Mouse (Mus musculus): Measurements from ENCODE around the gene E030030I06Rik.
"Not testable (repeated sequence)": the region's sequence is repeated elsewhere in the genome, so short reads cannot be mapped to it uniquely, and the experiment has no call there.

E030030I06Rik gene

GRCm38 (mm10) chr10:22151863-22152640 lies 3.0 kb upstream of the E030030I06Rik start:
- not testable (repeated sequence) for DNase-seq (ENCODE audit: low spot score in 2 of 2)

- peak in 1 of 2 experiments; percentile 8 for DNase-seq (ENCODE audit: low spot score in 2 of 2)
Observed at GRCm38 (mm10) chr10:22151056-22151862, 2.2 kb upstream of the E030030I06Rik start.

GRCm38 (mm10) chr10:22150593-22150992 lies 1.5 kb upstream of the E030030I06Rik start:
- DNase-seq (ENCODE audit: low spot score in 2 of 2), result no peak

GRCm38 (mm10) chr10:22149691-22150465 lies 808 bp upstream of the E030030I06Rik start:
- DNase-seq (ENCODE audit: low spot score in 2 of 2), result no peak

GRCm38 (mm10) chr10:22148441-22149072 lies 513 bp downstream of the E030030I06Rik start:
- DNase-seq (ENCODE audit: low spot score in 2 of 2), result peak; percentile 79 to 83

GRCm38 (mm10) chr10:22142926-22143325 lies 6.1 kb downstream of the E030030I06Rik start:
- DNase-seq (ENCODE audit: low spot score in 2 of 2), result no peak

GRCm38 (mm10) chr10:22142194-22142593 lies 6.9 kb downstream of the E030030I06Rik start:
- peak; percentile 41 to 51 for DNase-seq (ENCODE audit: low spot score in 2 of 2)

GRCm38 (mm10) chr10:22140665-22141280 lies 8.3 kb downstream of the E030030I06Rik start:
- DNase-seq (ENCODE audit: low spot score in 2 of 2), result peak; percentile 40 to 43

GRCm38 (mm10) chr10:22074531-22074930 lies 74.5 kb downstream of the E030030I06Rik start:
- no peak for DNase-seq (ENCODE audit: low spot score in 2 of 2)

GRCm38 (mm10) chr10:22072739-22073138 lies 76.3 kb downstream of the E030030I06Rik start:
- DNase-seq (ENCODE audit: low spot score in 2 of 2), result no peak

- DNase-seq (ENCODE audit: low spot score in 2 of 2), result no peak
Observed at GRCm38 (mm10) chr10:22070576-22070975, 78.5 kb downstream of the E030030I06Rik start.

- no peak for DNase-seq (ENCODE audit: low spot score in 2 of 2)
Observed at GRCm38 (mm10) chr10:22070168-22070567, 78.9 kb downstream of the E030030I06Rik start.

GRCm38 (mm10) chr10:22067979-22068378 lies 81.1 kb downstream of the E030030I06Rik start, which contains the start of gene 4930444G20Rik:
TSS of gene 4930444G20Rik (minus strand) at chr10:22068079.
- not testable (repeated sequence) for DNase-seq (ENCODE audit: low spot score in 2 of 2)
